Mouse (Mus musculus): ENCODE measurements around the gene Tgds.

DNA sequence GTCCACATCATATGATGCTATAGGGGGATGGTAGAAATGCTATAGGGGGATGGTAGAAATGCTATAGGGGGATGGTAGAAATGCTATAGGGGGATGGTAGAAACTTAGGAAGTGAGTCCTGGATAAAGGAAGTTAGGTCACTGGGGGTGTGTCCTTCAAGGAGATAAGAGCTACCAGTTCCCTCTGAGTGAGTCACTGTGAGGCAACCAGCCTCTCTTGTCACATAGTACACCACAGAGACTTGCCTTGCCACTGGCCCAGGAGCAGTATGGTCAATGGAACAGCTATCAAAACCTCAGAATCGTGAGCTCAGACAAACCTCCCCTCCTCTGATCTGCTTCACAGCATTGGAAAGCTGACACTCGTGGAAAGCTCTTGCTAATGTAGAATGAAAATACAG is 34.3 kb downstream of the Tgds start:
- no peak for TF ChIP-seq CTCF (IDR thresholded peaks at IDR 0.05)
- TF ChIP-seq EP300 (IDR thresholded peaks at IDR 0.05), result no peak

Measured in lung, postnatal 0 days (tissue).